Mouse (Mus musculus): ENCODE data around the gene Commd9. TPM values are rescaled to one million over a fixed set of nuclear protein-coding genes. Genes with fewer than 3 reads are reported as not detected.

Gene Commd9
- 61.1 and 65.2 TPM in 2 replicates for polyA plus RNA-seq (2014; fragmentation: Nextera tagmentation; extraction: Ambion mirVana)

DNA sequence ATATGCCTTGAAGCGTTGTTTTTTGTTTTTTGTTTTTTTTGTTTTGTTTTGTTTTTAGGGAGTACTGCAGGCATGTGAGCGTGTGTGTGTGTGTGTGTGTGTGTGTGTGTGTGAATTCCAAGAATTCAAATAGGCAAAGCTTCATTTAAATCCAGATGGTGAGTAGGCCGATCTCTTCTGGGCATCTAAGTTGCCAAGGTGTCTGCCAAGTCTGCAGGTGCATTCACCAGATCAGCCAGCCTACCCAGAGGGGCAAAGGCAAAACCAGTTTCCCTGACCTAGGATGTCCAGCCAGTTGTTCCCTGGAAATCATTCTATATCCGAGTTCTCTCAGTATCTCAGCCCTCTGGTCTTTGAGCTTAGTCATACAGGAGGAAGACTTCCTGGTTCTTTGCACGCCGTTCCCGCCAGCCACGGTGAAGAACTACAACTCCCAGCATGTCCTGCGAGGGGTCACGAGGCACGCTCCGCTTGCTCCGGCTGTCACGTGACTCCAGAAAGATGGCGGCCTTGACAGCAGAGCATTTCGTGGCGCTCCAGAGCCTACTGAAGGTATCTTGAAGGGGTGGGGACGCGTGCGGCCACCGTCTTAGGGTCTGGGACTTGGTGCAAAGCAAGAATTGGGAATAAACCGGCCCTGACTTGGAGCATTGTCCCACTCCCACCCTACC, at the start of gene Commd9:
Commd9 (plus strand) TSS at position 480 of the 671 bp plus-strand sequence.
- WGBS, result 13% methylated on average over 22 of the region's 22 CpGs
- DNase-seq (ENCODE audit: low spot score), result peak; percentile 94
- H3K4me2 ChIP-seq (ENCODE audit: low read depth, severe bottlenecking), result peak within 1 kb of the TSS; percentile 76
- ATAC-seq (ENCODE audit: insufficient number of reproducible peaks, low FRiP score, low TSS enrichment, low read depth), result peak; percentile 95
- H3K27ac ChIP-seq (replicated peaks; ENCODE audit: low read depth, low read length), result no peak within 1 kb of the TSS
- peak within 1 kb of the TSS; percentile 58 for H3K9ac ChIP-seq (ENCODE audit: low read length)
- H3K9me3 ChIP-seq (ENCODE audit: control insufficient read depth, low read length), result no peaks in the 10 kb centered on the region
- H3K4me3 ChIP-seq (ENCODE audit: low read depth, low read length), result peak within 1 kb of the TSS; percentile 64
- H3K4me1 ChIP-seq (ENCODE audit: control insufficient read depth, insufficient read depth, low read length), result peaks cover 5% of the 10 kb centered on the region; the same call in 1 of the 2 replicates
- no peaks in the 10 kb centered on the region for H3K36me3 ChIP-seq (ENCODE audit: control insufficient read depth, insufficient read depth, low read length)
- no peaks in the 10 kb centered on the region for H3K27me3 ChIP-seq (ENCODE audit: control insufficient read depth, insufficient read depth, low read length)

DNA sequence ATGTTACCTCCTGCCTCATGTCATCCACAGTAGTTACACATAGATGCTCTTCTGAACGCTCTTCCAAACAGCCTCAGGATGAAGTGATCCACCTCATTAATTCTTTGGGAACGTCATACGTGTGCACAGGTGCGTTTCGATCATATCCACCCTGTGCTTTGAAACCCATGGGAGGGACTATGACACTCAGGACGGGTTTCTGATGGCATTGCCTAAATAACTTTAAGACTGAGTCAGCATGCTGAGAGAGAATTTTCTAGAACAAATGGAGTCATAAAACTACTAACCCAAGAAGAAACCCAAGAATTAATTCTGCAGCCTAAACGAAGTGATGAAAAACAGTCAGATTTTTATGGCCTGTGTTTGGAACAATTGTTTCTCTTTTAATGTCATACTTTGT, 43.3 kb upstream of the Commd9 start:
- WGBS, result 87% methylated on average over 7 of the region's 7 CpGs
- no peaks in the 10 kb centered on the region for H3K4me1 ChIP-seq (ENCODE audit: control insufficient read depth, insufficient read depth, low read length)
- no peak for ATAC-seq (ENCODE audit: insufficient number of reproducible peaks, low FRiP score, low TSS enrichment, low read depth)
- H3K4me2 ChIP-seq (ENCODE audit: low read depth, severe bottlenecking), result no peak overlapping the region
- no peak overlapping the region for H3K9ac ChIP-seq (ENCODE audit: low read length)
- no peak overlapping the region for H3K27ac ChIP-seq (replicated peaks; ENCODE audit: low read depth, low read length)
- no peak for DNase-seq (ENCODE audit: low spot score)
- no peaks in the 10 kb centered on the region for H3K36me3 ChIP-seq (ENCODE audit: control insufficient read depth, insufficient read depth, low read length)
- no peaks in the 10 kb centered on the region for H3K27me3 ChIP-seq (ENCODE audit: control insufficient read depth, insufficient read depth, low read length)
- H3K9me3 ChIP-seq (ENCODE audit: control insufficient read depth, low read length), result no peaks in the 10 kb centered on the region
- no peak overlapping the region for H3K4me3 ChIP-seq (ENCODE audit: low read depth, low read length)

DNA sequence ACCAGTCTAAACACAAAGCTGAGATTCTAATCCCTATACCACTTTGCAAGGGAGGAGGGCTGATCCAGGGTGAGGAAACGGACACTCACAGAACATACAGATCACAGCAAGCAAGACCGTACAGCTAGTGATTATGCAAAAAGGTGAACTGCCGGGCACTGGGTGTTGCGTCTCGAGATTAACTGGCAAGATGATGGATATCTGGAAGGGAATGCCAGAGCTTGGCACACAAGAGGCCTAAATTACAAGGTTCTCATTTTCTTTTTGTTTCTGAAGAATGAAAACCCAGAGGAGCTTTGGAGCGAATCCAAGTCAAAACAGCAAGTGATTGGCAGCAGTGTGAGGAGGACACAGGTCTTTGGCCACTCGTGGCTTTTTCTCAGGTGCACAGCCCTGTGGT, 31.3 kb upstream of the Commd9 start:
- no peak overlapping the region for H3K4me3 ChIP-seq (ENCODE audit: low read depth, low read length)
- ATAC-seq (ENCODE audit: insufficient number of reproducible peaks, low FRiP score, low TSS enrichment, low read depth), result no peak
- WGBS, result 79% methylated on average over 7 of the region's 7 CpGs
- DNase-seq (ENCODE audit: low spot score), result no peak
- H3K4me1 ChIP-seq (ENCODE audit: control insufficient read depth, insufficient read depth, low read length), result no peaks in the 10 kb centered on the region
- no peak overlapping the region for H3K27ac ChIP-seq (replicated peaks; ENCODE audit: low read depth, low read length)
- no peak overlapping the region for H3K4me2 ChIP-seq (ENCODE audit: low read depth, severe bottlenecking)
- no peaks in the 10 kb centered on the region for H3K27me3 ChIP-seq (ENCODE audit: control insufficient read depth, insufficient read depth, low read length)
- H3K9ac ChIP-seq (ENCODE audit: low read length), result no peak overlapping the region
- no peaks in the 10 kb centered on the region for H3K9me3 ChIP-seq (ENCODE audit: control insufficient read depth, low read length)
- no peaks in the 10 kb centered on the region for H3K36me3 ChIP-seq (ENCODE audit: control insufficient read depth, insufficient read depth, low read length)

- WGBS, result 58% methylated on average over 9 of the region's 9 CpGs
- no peak overlapping the region for H3K27ac ChIP-seq (replicated peaks; ENCODE audit: low read depth, low read length)
- no peaks in the 10 kb centered on the region for H3K9me3 ChIP-seq (ENCODE audit: control insufficient read depth, low read length)
- no peak overlapping the region for H3K9ac ChIP-seq (ENCODE audit: low read length)
- no peaks in the 10 kb centered on the region for H3K27me3 ChIP-seq (ENCODE audit: control insufficient read depth, insufficient read depth, low read length)
- no peak overlapping the region for H3K4me2 ChIP-seq (ENCODE audit: low read depth, severe bottlenecking)
- H3K4me3 ChIP-seq (ENCODE audit: low read depth, low read length), result no peak overlapping the region
- H3K4me1 ChIP-seq (ENCODE audit: control insufficient read depth, insufficient read depth, low read length), result no peaks in the 10 kb centered on the region
- ATAC-seq (ENCODE audit: insufficient number of reproducible peaks, low FRiP score, low TSS enrichment, low read depth) (no peak), DNase-seq (ENCODE audit: low spot score) (no peak)
- H3K36me3 ChIP-seq (ENCODE audit: control insufficient read depth, insufficient read depth, low read length), result no peaks in the 10 kb centered on the region
Observed at GRCm38 (mm10) chr2:101856174-101856573, 29.9 kb upstream of the Commd9 start.

DNA sequence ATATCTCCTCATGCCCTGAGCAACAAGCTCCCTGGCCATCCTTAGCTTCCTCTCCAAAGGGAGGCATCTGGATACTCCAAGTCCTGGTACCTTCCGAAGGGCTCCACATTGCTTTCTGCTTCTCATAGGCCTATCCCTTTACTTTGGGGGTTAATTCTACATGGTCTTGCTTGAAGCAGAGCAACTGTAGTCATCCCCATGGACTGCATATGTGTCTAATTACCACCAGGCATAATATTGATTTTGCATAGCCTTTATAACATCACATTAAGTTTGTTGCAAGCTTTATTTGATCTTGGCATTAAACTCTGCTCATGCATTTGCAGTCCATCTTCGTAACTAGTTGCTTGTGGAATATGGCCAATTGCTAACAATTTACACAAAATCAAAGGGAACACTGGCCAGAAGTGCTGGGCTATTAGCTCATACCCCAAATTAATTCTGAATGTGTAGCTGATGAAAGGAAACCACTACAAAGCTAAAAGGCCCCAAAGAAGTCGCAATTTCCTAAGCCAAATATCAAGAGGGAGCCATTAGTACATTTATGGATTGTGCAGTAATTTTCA, 25.0 kb upstream of the Commd9 start:
- WGBS, result 58% methylated on average over 3 of the region's 3 CpGs
- no peak for DNase-seq (ENCODE audit: low spot score)
- H3K9me3 ChIP-seq (ENCODE audit: control insufficient read depth, low read length), result no peaks in the 10 kb centered on the region
- 0 out of 2 replicates have a peak, but pooled peaks cover 2% of the 10 kb centered on the region for H3K4me1 ChIP-seq (ENCODE audit: control insufficient read depth, insufficient read depth, low read length)
- H3K27me3 ChIP-seq (ENCODE audit: control insufficient read depth, insufficient read depth, low read length), result no peaks in the 10 kb centered on the region
- no peak overlapping the region for H3K4me2 ChIP-seq (ENCODE audit: low read depth, severe bottlenecking)
- no peak overlapping the region for H3K9ac ChIP-seq (ENCODE audit: low read length)
- H3K36me3 ChIP-seq (ENCODE audit: control insufficient read depth, insufficient read depth, low read length), result no peaks in the 10 kb centered on the region
- H3K27ac ChIP-seq (replicated peaks; ENCODE audit: low read depth, low read length), result no peak overlapping the region
- H3K4me3 ChIP-seq (ENCODE audit: low read depth, low read length), result no peak overlapping the region
- no peak for ATAC-seq (ENCODE audit: insufficient number of reproducible peaks, low FRiP score, low TSS enrichment, low read depth)

- Histone ChIP-seq H3K27me3 (ENCODE audit: control insufficient read depth, insufficient read depth, low read length) (no peaks in the 10 kb centered on the region), H3K27ac (replicated peaks; ENCODE audit: low read depth, low read length) (no peak overlapping the region), H3K9ac (ENCODE audit: low read length) (no peak overlapping the region), H3K4me3 (ENCODE audit: low read depth, low read length) (no peak overlapping the region), H3K36me3 (ENCODE audit: control insufficient read depth, insufficient read depth, low read length) (no peaks in the 10 kb centered on the region), H3K4me1 (ENCODE audit: control insufficient read depth, insufficient read depth, low read length) (0 out of 2 replicates have a peak, but pooled peaks cover 2% of the 10 kb centered on the region), H3K9me3 (ENCODE audit: control insufficient read depth, low read length) (no peaks in the 10 kb centered on the region), H3K4me2 (ENCODE audit: low read depth, severe bottlenecking) (no peak overlapping the region)
- DNase-seq (ENCODE audit: low spot score) (no peak), ATAC-seq (ENCODE audit: insufficient number of reproducible peaks, low FRiP score, low TSS enrichment, low read depth) (no peak)
- 61% methylated on average over 15 of the region's 15 CpGs for WGBS
Observed at GRCm38 (mm10) chr2:101862219-101863123, 23.6 kb upstream of the Commd9 start.

DNA sequence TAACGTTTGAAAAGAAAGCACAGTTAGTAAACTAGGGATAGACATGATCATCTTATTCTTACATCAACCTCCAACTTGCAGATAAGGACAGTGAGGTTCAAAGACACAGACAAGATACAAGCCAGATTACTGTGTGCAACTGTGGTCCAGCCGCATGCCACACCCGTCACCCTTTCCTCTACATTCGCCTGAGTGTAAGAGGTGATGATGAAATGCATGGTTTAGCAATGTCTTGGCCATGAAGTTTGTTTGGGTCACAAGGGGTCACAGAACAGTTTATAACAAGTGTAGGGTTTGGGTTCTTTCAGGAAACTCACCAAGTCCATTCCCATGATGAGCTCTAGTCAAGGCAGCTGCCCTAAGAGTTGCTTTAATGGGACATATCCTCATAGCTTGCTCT, 17.4 kb upstream of the Commd9 start:
- no peak overlapping the region for H3K4me2 ChIP-seq (ENCODE audit: low read depth, severe bottlenecking)
- H3K4me1 ChIP-seq (ENCODE audit: control insufficient read depth, insufficient read depth, low read length), result no peaks in the 10 kb centered on the region
- no peaks in the 10 kb centered on the region for H3K27me3 ChIP-seq (ENCODE audit: control insufficient read depth, insufficient read depth, low read length)
- H3K27ac ChIP-seq (replicated peaks; ENCODE audit: low read depth, low read length), result no peak overlapping the region
- no peak overlapping the region for H3K4me3 ChIP-seq (ENCODE audit: low read depth, low read length)
- no peaks in the 10 kb centered on the region for H3K9me3 ChIP-seq (ENCODE audit: control insufficient read depth, low read length)
- no peak overlapping the region for H3K9ac ChIP-seq (ENCODE audit: low read length)
- no peak for DNase-seq (ENCODE audit: low spot score)
- WGBS, result 93% methylated on average over 4 of the region's 4 CpGs
- no peak for ATAC-seq (ENCODE audit: insufficient number of reproducible peaks, low FRiP score, low TSS enrichment, low read depth)
- no peaks in the 10 kb centered on the region for H3K36me3 ChIP-seq (ENCODE audit: control insufficient read depth, insufficient read depth, low read length)

- Histone ChIP-seq H3K4me1 (ENCODE audit: control insufficient read depth, insufficient read depth, low read length) (no peaks in the 10 kb centered on the region), H3K36me3 (ENCODE audit: control insufficient read depth, insufficient read depth, low read length) (no peaks in the 10 kb centered on the region), H3K4me2 (ENCODE audit: low read depth, severe bottlenecking) (0 out of 2 replicates have a peak overlapping the region, but pooled peaks have one; percentile 30), H3K4me3 (ENCODE audit: low read depth, low read length) (no peak overlapping the region), H3K27ac (replicated peaks; ENCODE audit: low read depth, low read length) (no peak overlapping the region), H3K27me3 (ENCODE audit: control insufficient read depth, insufficient read depth, low read length) (no peaks in the 10 kb centered on the region), H3K9ac (ENCODE audit: low read length) (no peak overlapping the region), H3K9me3 (ENCODE audit: control insufficient read depth, low read length) (no peaks in the 10 kb centered on the region)
- DNase-seq (ENCODE audit: low spot score) (peak; percentile 50), ATAC-seq (ENCODE audit: insufficient number of reproducible peaks, low FRiP score, low TSS enrichment, low read depth) (no peak)
- WGBS, result 30% methylated on average over 14 of the region's 14 CpGs
Observed at GRCm38 (mm10) chr2:101871179-101871578, 14.9 kb upstream of the Commd9 start.

Measured in limb, embryonic 11.5 days (tissue).